Mouse (Mus musculus): ENCODE data around the gene Stat5b. TPM values are rescaled to one million over a fixed set of nuclear protein-coding genes. Genes with fewer than 3 reads are reported as not detected.

The Stat5b gene
- total RNA-seq, 2 experiments from 2014 or later: 12.2 to 13.0 TPM

DNA sequence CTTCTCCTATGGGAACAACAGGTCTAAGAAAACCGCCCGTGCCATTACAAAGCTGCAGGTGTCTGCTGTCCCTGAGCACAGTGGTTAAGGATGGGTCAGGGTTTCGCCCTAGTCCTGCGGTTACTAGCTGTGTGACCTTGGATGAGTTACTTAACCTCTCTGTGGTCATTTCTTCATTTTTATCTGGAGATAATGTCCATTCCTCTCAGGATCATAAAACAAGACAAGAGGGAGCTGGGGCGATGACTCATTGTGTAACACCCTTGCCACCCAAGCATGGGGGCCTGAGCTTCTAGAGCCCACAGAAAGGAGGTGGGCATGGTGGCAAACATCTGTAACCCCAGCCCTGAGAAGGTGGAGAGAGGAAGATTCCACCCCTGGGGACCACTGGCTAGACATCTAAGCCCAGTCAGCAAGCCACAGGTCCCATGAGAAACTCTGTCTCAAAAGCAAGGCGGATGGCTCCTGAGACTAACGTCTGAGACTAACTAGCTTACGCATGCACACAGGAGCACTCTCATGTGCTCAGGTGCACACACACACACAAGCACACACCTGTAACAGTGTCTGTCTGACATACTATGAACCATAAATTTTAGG lies 7.4 kb downstream of the Stat5b start:
- DNase-seq (ENCODE audit: low spot score in 2 of 2): no peak

- no peak for DNase-seq (ENCODE audit: low spot score in 2 of 2)
Measured at GRCm38 (mm10) chr11:100842025-100842424, 8.5 kb downstream of the Stat5b start.

DNA sequence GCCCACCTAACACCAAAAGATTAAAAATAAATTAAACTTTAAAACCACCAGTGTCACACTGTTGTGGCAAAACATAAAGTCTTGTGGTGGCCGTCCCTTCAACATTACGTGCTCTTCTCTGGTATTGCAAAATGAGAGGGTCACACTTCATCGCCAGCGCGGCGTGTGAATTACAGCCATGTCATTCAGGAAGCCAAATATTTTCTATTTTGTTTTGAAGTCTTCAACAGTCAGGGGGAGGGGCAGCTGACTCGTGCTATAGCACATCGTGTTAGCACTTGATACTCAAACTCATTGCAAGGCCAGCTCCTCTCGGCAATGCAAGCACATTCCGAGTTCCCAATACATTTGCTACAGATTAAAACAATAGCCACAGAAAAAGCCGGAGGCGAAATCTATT lies 9.7 kb downstream of the Stat5b start:
- no peak for DNase-seq (ENCODE audit: low spot score in 2 of 2)

DNA sequence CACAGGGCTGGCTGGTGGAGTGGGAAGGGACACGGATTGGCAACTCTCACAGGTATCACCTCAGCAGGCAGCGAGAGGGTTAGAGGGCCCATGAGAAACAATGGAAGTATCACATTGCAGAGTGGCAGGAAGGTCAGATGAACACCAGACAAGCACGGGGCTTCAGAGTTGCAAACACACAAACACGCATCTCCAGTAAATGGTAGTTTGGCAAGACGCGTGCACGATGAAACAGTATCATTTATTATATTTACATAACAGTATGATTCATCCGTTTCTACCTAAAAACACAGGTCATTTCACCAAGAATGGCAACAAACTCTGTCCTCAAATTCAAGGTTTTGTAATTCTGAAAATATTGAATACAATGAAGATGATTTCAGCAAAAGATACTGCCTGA lies 11.0 kb downstream of the Stat5b start:
- DNase-seq (ENCODE audit: low spot score in 2 of 2): no peak

- DNase-seq (ENCODE audit: low spot score in 2 of 2): no peak
Measured at GRCm38 (mm10) chr11:100838894-100839293, 11.6 kb downstream of the Stat5b start.

DNA sequence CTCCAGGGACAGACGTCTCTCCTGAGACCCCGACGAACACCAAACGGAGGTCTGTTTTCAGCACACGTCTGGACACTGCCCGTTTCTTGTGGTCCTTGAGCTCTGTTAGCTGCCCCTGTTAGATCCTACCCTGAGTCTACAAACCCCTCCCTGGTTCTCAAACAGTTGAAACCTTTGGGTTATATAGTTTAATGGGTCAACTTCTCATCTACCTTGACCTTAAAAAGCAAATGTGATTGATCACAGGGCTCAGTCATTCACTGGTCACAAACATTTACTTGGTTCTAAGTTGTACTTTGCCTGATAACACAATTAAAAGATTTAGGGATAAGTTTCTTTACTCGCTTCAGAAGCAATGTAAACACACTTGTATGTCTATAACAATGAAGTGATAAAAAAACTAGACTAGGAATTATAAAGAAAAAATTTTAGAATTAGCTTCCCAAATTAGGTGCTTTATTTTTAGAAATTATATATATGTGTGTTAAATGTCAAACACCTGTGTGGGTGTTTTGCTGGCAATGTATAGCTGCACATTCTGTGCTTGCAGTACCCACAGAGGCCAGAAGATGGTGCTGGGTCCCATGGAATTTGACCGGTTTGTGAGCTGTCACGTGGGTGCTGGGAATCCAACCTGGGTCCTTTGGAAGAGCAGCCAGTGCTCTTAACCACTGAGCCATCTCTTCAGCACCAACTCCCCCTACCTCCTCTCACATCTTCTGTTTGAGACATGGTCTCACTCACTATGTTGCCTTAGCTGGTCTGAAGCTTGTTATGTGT lies 13.4 kb downstream of the Stat5b start:
- DNase-seq (ENCODE audit: low spot score in 2 of 2): no peak

GRCm38 (mm10) chr11:100833466-100833865 lies 17.1 kb downstream of the Stat5b start:
- no peak for DNase-seq (ENCODE audit: low spot score in 2 of 2)

- no peak for DNase-seq (ENCODE audit: low spot score in 2 of 2)
Measured at GRCm38 (mm10) chr11:100831396-100831795, 19.1 kb downstream of the Stat5b start.

DNA sequence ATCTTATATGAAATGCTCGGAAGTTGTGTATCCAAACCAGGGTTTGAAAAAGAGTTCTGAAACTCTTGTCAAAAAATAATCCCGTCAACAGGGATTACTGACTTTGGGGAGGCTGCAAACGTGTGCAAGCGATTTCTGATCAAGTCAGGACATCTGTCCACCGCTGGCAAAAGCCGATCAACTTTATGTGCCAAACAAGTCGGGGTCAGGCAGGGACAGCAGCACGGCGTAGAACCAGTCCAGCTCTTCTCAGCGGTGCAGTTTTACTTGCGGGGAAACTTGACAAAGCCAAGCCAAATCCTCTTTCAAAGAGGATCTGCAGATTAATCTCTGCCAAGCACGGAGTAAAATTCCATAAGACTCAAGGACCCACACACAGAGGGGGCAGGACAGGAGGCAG lies 20.8 kb downstream of the Stat5b start:
- no peak for DNase-seq (ENCODE audit: low spot score in 2 of 2)

DNA sequence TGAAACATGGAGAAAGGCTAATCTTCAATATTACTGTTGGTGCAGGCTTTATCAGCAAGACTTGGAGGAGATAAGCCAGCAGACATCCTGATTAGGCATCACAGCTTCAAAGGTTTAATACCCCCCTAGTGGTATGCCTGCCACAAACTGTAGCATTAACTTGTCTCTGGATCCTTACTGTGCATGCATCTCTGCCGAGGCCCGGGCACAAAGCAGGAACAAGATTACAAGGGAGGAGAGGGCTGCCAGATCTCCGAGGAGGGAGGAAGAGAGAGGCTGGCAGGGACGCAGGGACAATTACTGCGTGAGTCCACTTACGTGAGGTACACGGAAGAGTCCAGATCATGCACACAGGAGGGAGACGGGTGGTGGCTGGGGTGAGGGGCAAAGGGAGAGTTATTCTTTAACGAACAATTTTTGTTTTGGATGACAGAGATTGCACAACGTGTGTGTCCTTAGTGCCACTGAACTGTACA lies 21.8 kb downstream of the Stat5b start:
- DNase-seq (ENCODE audit: low spot score in 2 of 2): peak in 1 of 2 experiments; percentile 24

DNA sequence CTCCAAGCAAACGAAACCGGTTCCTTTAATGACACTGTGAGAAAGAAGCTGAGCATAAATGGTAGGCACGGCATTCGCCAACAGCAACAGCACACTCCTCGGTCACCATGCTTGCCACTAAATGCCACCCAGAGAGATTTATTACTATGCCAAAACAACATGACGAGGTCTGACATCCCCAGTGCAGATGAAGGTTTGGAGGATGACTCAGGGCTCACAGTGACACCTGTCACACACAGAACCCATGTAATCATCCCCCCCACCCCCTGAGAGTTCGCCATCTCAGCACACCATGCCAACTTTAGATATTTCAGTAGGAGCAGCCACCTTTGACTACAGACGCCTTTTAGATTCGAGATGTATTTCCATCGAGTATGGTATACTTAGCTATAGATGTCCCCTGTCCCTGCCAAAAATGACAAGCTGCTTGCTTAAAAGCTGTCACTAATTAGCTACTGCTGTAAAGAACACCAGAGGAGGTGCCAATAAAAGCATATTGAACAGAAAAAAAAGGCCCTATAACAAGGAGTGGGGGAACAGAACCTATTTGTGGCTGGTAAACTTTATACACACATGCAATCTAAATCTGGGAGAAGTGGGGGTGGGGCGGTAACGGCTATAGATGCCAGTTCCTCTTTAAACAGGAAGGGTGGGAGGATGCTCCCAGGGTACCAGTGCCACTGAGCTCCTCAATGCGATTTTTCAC lies 24.2 kb downstream of the Stat5b start:
- DNase-seq (ENCODE audit: low spot score in 2 of 2): peak in 1 of 2 experiments; percentile 37

GRCm38 (mm10) chr11:100825451-100825850 lies 25.1 kb downstream of the Stat5b start:
- DNase-seq (ENCODE audit: low spot score in 2 of 2): no peak

- DNase-seq (ENCODE audit: low spot score in 2 of 2): no peak
Measured at GRCm38 (mm10) chr11:100824496-100824895, 26.0 kb downstream of the Stat5b start.

GRCm38 (mm10) chr11:100823543-100824313 lies 26.8 kb downstream of the Stat5b start:
- no peak for DNase-seq (ENCODE audit: low spot score in 2 of 2)

DNA sequence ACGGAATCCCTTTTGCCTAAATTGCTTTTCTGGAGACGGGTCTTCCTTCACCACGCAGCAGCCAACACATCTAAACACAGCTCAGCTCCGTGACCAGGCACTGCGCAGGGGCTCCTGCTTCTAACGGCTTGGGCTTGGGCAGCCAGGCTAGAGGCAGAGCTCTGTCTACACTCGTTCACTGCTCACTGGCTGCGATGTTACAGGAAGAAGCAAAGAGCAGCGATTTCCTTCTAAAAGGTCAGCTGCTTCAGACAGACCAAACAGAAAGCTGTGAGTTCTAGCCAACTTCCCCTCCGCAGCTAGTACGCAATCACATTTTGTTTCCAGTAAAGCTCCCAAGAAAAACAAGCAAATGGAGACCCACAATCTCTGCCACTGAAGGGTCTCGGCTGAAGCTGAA lies 28.2 kb downstream of the Stat5b start:
- DNase-seq (ENCODE audit: low spot score in 2 of 2): no peak

GRCm38 (mm10) chr11:100821605-100822220 lies 28.8 kb downstream of the Stat5b start:
- no peak for DNase-seq (ENCODE audit: low spot score in 2 of 2)

GRCm38 (mm10) chr11:100820047-100820446 lies 30.5 kb downstream of the Stat5b start:
- DNase-seq (ENCODE audit: low spot score in 2 of 2): no peak

DNA sequence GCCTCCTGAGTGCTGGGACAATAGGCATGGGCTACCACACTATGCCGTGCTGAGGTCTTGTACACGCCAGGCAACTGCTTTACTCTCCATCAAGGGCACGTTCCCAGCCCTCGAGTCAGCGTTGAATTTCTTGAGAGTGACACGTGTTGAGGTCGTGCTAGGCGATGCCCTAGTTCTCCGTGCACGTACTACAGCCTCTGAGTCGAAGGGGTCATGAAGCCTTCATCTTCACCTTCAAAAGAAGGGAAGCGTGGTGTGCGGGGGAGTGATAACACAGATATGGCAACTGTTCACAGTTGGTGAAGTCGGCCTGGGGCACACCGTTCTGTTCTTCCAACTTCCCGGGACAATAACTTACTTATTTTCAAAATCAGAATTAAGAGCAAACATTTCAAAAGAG lies 30.9 kb downstream of the Stat5b start:
- no peak for DNase-seq (ENCODE audit: low spot score in 2 of 2)

- DNase-seq (ENCODE audit: low spot score in 2 of 2): no peak
Measured at GRCm38 (mm10) chr11:100819048-100819447, 31.5 kb downstream of the Stat5b start.

DNA sequence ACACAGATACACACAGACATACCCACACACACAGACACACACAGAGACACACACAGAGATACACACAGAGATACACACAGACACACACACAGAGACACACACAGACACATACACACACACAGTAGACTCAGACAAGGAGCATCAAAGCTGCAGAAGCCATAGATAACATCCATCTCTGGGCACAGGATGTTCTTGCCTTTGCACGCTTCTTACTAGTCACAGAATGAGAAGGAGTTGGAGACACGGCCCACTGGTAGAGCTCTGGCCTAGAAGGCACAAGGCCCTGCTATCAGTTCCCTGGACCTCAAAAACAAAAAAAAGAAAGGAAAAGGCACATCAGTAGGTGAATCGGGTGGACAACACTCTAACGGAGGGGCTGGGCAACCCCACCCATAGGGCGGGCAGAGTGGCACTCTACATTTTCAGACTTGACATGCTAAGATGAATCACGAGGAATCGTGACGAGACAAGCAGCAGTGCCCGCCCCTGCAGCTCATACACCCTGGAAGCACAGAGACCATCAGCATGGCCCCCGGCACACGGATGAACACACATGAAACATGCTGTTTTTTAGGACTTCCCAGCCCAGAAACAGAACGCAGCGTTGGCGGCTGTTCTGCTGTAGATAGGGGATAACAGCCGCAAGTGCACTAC lies 32.0 kb downstream of the Stat5b start:
- no peak for DNase-seq (ENCODE audit: low spot score in 2 of 2)

Measured in layer of hippocampus, postnatal 10 days (tissue).